Mouse (Mus musculus) ES-E14 (cell line): ENCODE measurements around the gene St8sia6. TPM values are rescaled to one million over a fixed set of nuclear protein-coding genes. Genes with fewer than 3 reads are reported as not detected.
A peak's percentile ranks its signal among the peaks of the same experiment; 100 is the strongest.

Experiments used
- DNase-seq: peaks from one replicate; pipeline ENCODE4 v3.0.0-alpha.2; 2013; ENCODE audit warnings: low read depth, low spot score
- H3K27ac ChIP-seq: 2 replicates; pipeline ENCODE4 v1.5.1; 2012; ENCODE audit warnings: low read depth, mild to moderate bottlenecking, low read length, moderate library complexity, mixed read lengths; ENCODE audit not compliant: poor library complexity, insufficient read depth, severe bottlenecking
- H3K36me3 ChIP-seq: 2 replicates; pipeline ENCODE4 v1.6.1; 2012; ENCODE audit warnings: mild to moderate bottlenecking, low read length, moderate library complexity, mixed read lengths; ENCODE audit not compliant: control insufficient read depth, poor library complexity, insufficient read depth, severe bottlenecking
- H3K4me1 ChIP-seq, 2 experiments: fragments of 150-350 bp in 1 of 2; sonication (generic) in 1 of 2; 2 replicates each; pipeline ENCODE4 v1.6.1; 2012; ENCODE audit warnings: low read length in 2 of 2, mild to moderate bottlenecking in 1 of 2, mixed read lengths in 1 of 2; ENCODE audit not compliant: control insufficient read depth in 2 of 2, insufficient read depth in 2 of 2, poor library complexity in 1 of 2
- H3K4me3 ChIP-seq, 2 experiments: fragments of 150-350 bp in 1 of 2; sonication (generic) in 1 of 2; 2 replicates each; pipeline ENCODE4 v1.5.1; 2012; ENCODE audit warnings: low read length in 2 of 2, low read depth in 1 of 2, mild to moderate bottlenecking in 1 of 2, mixed read lengths in 1 of 2; ENCODE audit not compliant: insufficient read depth in 1 of 2, poor library complexity in 1 of 2, severe bottlenecking in 1 of 2
- H3K9ac ChIP-seq: 2 replicates; pipeline ENCODE4 v1.6.1; 2012; ENCODE audit warnings: low read depth, mild to moderate bottlenecking, low read length, mixed read lengths; ENCODE audit not compliant: poor library complexity, insufficient read depth, severe bottlenecking
- H3K9me3 ChIP-seq: fragments of 150-350 bp; sonication (generic); 2 replicates; pipeline ENCODE4 v1.6.1; 2012; ENCODE audit warnings: low read depth, mild to moderate bottlenecking, low read length; ENCODE audit not compliant: control insufficient read depth, insufficient read depth
- CHD2 ChIP-seq: IDR thresholded peaks from 2 replicates; pipeline ENCODE4 v1.6.1; 2014; ENCODE audit warnings: mild to moderate bottlenecking, low read depth, low read length, inconsistent platforms
- HCFC1 ChIP-seq: IDR thresholded peaks from 2 replicates; pipeline ENCODE4 v1.6.1; 2012; ENCODE audit warnings: low read length, inconsistent platforms, borderline replicate concordance; ENCODE audit not compliant: insufficient read depth
- MAFK ChIP-seq: IDR thresholded peaks from 2 replicates; pipeline ENCODE4 v1.6.1; 2014; ENCODE audit warnings: mild to moderate bottlenecking, low read depth, low read length, inconsistent platforms; ENCODE audit not compliant: insufficient read depth
- ZC3H11A ChIP-seq: IDR thresholded peaks from 2 replicates; pipeline ENCODE4 v1.6.1; 2012; ENCODE audit warnings: low read depth, mild to moderate bottlenecking, inconsistent platforms, low read length, borderline replicate concordance
- ZNF384 ChIP-seq: IDR thresholded peaks from 2 replicates; pipeline ENCODE4 v1.6.1; 2012; ENCODE audit warnings: low read depth, low read length, inconsistent platforms
- in situ Hi-C, 2 experiments: fragments of 600-800 bp; cut with MboI; formaldehyde crosslinking; loops; one replicate each; pipeline ENCODE4 v1.15.1; 2025; ENCODE audit warnings: low sequenced_read_pairs in 2 of 2, inconsistent platforms in 1 of 2; ENCODE audit not compliant: unreplicated experiment in 2 of 2
- total RNA-seq: library from RNA; depleted of rRNA; stranded (reverse); fragments of 300-350 nt; gene quantifications from 2 replicates; pipeline ENCODE4 v1.2.3, GENCODE M21; 2012

The St8sia6 gene
- total RNA-seq, 1 experiment = 2.1 TPM

DNA sequence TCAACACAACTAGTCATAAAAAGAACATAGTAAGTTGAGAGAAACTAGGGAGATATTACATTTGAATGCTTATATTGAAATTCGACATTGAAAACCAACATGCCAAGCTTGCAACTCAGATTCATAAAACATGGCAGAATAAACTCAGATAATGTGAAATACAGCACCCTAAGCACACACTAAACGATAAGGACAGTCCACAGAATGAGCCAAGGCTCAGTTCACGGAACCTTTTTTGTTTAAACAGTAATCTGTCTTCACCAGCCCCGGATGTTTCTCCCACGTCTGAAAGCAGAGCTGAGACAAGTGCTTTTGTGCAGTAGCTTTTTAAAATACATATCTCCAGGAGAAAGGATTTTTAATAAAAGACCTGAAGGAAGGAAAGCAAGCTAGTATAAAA, 14.7 kb upstream of the St8sia6 start:
- no peak for TF ChIP-seq MAFK
- Histone ChIP-seq H3K9me3 (no peaks in the 10 kb centered on the region), H3K27ac (no peak overlapping the region), H3K36me3 (no peaks in the 10 kb centered on the region), H3K9ac (no peak overlapping the region), H3K4me1 (no peaks in the 10 kb centered on the region), H3K4me3 (no peak overlapping the region)
- in situ Hi-C loops = loop anchor here in 1 of 2 experiments (25.0 kb wide), 1 partner anchor 521 kb away; no protein-coding TSS in a partner anchor
- no peak for DNase-seq

DNA sequence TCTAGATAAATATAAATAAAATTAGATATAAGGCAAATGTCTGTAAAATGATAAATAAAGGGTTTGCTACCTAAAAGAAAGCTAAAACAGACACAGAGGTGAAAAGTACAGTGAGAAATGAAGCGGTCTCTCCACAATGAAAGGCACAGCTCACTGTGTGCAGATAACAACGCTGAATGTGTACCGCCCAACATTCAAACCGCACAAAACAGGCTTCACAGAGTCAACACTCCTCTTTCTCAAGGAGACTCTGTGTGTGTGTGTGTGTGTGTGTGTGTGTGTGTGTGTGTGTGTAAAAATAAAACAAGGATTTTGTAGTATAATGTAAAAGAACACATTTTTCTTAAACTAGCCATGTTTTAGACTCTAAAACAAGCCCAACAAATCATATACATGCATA, 14.1 kb upstream of the St8sia6 start:
- in situ Hi-C loops = loop anchor here in 1 of 2 experiments (25.0 kb wide), 1 partner anchor 521 kb away; no protein-coding TSS in a partner anchor
- no peaks in the 10 kb centered on the region for H3K9me3 ChIP-seq
- no peaks in the 10 kb centered on the region for H3K4me1 ChIP-seq
- no peak overlapping the region for H3K27ac ChIP-seq
- no peak overlapping the region for H3K9ac ChIP-seq
- H3K4me3 ChIP-seq = no peak overlapping the region
- H3K36me3 ChIP-seq = no peaks in the 10 kb centered on the region
- TF ChIP-seq ZNF384 = no peak
- no peak for TF ChIP-seq CHD2
- no peak for TF ChIP-seq MAFK
- no peak for TF ChIP-seq ZC3H11A
- no peak for TF ChIP-seq HCFC1
- DNase-seq = no peak

DNA sequence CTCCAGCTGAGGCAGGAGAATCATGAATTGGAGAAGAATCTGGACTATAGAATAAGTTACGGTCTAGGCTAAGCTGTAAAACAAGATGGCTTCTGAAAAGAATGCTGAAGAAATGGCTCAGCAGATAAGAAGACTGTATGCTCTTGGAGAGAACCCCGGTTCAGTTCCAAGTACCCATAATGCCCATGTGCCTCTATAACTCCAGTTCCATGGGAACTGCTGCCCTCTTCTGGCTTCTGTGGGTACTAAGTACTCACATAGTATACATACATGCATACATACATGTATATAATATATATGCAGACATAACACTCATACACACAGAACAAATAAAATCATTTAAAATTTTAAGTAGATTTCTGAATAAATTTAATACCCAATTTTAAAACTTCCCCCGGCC, 12.3 kb upstream of the St8sia6 start:
- Histone ChIP-seq H3K4me3 (no peak overlapping the region), H3K9me3 (no peaks in the 10 kb centered on the region), H3K9ac (no peak overlapping the region), H3K36me3 (no peaks in the 10 kb centered on the region), H3K4me1 (peaks cover 0 to 2% of the 10 kb centered on the region in 2 experiments; a peak in 1 of 4 replicates), H3K27ac (no peak overlapping the region)
- no peak for DNase-seq
- in situ Hi-C loops = loop anchor here in 1 of 2 experiments (25.0 kb wide), 1 partner anchor 519 kb away; no protein-coding TSS in a partner anchor
- TF ChIP-seq ZNF384 (no peak), ZC3H11A (peak; percentile 77; the same call in 1 of the 2 replicates)

DNA sequence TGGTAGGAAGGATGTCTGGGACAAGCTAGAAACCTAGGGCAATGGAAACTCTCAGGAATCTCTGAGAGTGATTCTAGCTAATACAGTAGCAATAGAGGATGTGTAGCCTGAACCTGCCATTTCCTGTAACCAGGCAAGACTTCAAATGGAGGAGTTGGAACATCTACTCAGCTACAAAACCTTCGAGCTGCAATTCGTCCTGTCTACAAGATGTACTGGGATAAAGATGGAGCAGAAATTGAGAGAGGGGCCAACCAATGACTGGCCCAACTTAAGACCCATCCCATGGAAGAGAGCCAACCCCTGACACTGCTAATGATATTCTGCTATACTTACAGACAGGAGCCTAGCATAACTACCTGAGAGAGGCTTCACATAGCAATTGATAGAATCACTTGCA, 6.8 kb upstream of the St8sia6 start:
- no peak overlapping the region for H3K9ac ChIP-seq
- TF ChIP-seq ZC3H11A (no peak), HCFC1 (no peak), ZNF384 (no peak), CHD2 (no peak), MAFK (no peak)
- no peak for DNase-seq
- peaks cover 0 to 2% of the 10 kb centered on the region in 2 experiments; a peak in 1 of 4 replicates for H3K4me1 ChIP-seq
- H3K27ac ChIP-seq = no peak overlapping the region
- H3K36me3 ChIP-seq = no peaks in the 10 kb centered on the region
- in situ Hi-C loops = loop anchor here in 1 of 2 experiments (25.0 kb wide), 1 partner anchor 513 kb away; no protein-coding TSS in a partner anchor
- no peaks in the 10 kb centered on the region for H3K9me3 ChIP-seq
- no peak overlapping the region for H3K4me3 ChIP-seq

DNA sequence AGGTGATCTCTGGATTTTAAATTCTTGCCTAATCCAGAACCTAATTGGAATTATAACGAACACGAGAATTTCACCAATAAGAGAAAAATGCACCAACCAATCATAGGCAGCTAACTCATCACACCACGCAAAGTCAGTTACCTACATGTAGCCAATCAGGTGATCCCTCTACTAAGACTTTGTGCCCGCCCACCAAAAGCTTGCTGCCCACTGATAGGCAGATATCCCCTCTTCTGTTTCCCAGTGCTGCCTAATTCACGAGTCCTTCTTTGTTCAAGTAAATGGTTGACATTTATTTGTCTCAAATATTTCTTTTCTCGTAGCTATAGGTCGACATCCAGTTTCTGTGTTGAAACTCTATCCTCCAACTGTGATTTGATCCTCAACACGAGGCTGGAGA, 582 bp upstream of the St8sia6 start:
- Histone ChIP-seq H3K4me1 (no peaks in the 10 kb centered on the region), H3K4me3 (no peak overlapping the region), H3K36me3 (no peaks in the 10 kb centered on the region), H3K9me3 (no peaks in the 10 kb centered on the region), H3K27ac (no peak overlapping the region), H3K9ac (no peak overlapping the region)
- no peak for TF ChIP-seq MAFK
- no peak for TF ChIP-seq HCFC1
- TF ChIP-seq CHD2 = no peak
- no peak for TF ChIP-seq ZNF384
- in situ Hi-C loops = no loop called here
- DNase-seq = no peak
